14 mouse cellular contexts compared by ENCODE assay signal in the genomic region with DNA sequence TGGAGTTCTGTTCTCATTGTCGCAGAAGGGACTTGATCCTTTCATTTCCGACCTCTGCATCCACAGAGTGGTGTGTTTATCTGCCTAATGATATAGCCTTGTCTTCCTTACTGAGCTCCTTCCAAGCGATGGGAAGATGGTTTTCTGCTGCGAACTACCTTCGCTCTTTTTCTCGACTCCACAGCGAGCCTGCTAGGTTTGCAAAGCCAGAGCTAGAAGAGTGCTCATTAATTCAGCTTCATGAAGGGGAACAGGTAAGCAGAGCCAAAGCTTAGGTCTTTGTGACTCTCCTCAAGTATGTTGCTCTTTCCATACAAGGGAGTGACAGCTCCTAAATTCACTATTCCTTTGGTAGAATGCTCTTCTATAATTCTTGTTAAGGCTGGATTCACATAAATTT.
"Had no signal": no experiment of that assay in that cellular context is flagged by ENCODE, and none has a peak within 500 bp of the region (broad histone marks: within the 10 kb centered on the region; RNA-seq: fewer than 3 reads in every experiment).

No protein-coding gene starts in this region.

- ATAC-seq: lung, postnatal 0 days had no signal

- H3K4me1 ChIP-seq: kidney, embryonic 15.5 days; limb, embryonic 10.5 days; liver, embryonic 15.5 days; megakaryocyte, embryonic 14.5 days had no signal

- H3K4me2 ChIP-seq: kidney, embryonic 15.5 days; liver, embryonic 11.5 days; liver, embryonic 15.5 days had no signal

- H3K4me3 ChIP-seq: kidney, embryonic 15.5 days; limb, embryonic 10.5 days; liver, embryonic 15.5 days; megakaryocyte, embryonic 14.5 days; myocyte had no signal

- H3K9ac ChIP-seq: kidney, embryonic 15.5 days; liver, embryonic 15.5 days had no signal

- H3K9me3 ChIP-seq: kidney, embryonic 15.5 days; limb, embryonic 10.5 days; liver, embryonic 15.5 days had no signal

- H3K27ac ChIP-seq: kidney, embryonic 15.5 days; limb, embryonic 10.5 days; liver, embryonic 15.5 days; stomach, postnatal 0 days had no signal

- DNase-seq: kidney, adult 2 months; kidney, postnatal 14 days; lung, adult 2 months; lung, postnatal 36 days; thymus, adult 18-20 months; thymus, postnatal 14 days had no signal

- H3K36me3 ChIP-seq: kidney, embryonic 15.5 days; limb, embryonic 10.5 days; liver, embryonic 15.5 days had no signal

- H3K27me3 ChIP-seq: kidney, embryonic 15.5 days; liver, embryonic 15.5 days; megakaryocyte, embryonic 14.5 days had no signal
